Mouse (Mus musculus) midbrain, embryonic 12.5 days (tissue): ENCODE results near the gene Tnnt3. TPM values are rescaled to one million over a fixed set of nuclear protein-coding genes. Genes with fewer than 3 reads are reported as not detected.

Experiments
- ATAC-seq: fragments of 200-750 bp; cut with Nextera tagmentation; 2 replicates; pipeline ENCODE4 v1.8.0; 2017; ENCODE audit warnings: low read depth, moderate TSS enrichment, moderate library complexity; ENCODE audit not compliant: low FRiP score
- H3K27ac ChIP-seq: fragments of 300-500 bp; sonication (generic); replicated peaks from 2 replicates; pipeline ENCODE4 v1.5.1; 2016; ENCODE audit warnings: mild to moderate bottlenecking
- H3K27me3 ChIP-seq: fragments of 300-500 bp; sonication (generic); 2 replicates; pipeline ENCODE4 v1.6.1; 2016; ENCODE audit warnings: mild to moderate bottlenecking
- H3K36me3 ChIP-seq: fragments of 300-500 bp; sonication (generic); 2 replicates; pipeline ENCODE4 v1.6.1; 2016
- H3K4me1 ChIP-seq: fragments of 300-500 bp; sonication (generic); 2 replicates; pipeline ENCODE4 v1.6.1; 2016
- H3K4me2 ChIP-seq: fragments of 300-500 bp; sonication (generic); replicated peaks from 2 replicates; pipeline ENCODE4 v1.6.1; 2016; ENCODE audit warnings: mild to moderate bottlenecking, moderate library complexity
- H3K4me3 ChIP-seq: fragments of 300-500 bp; sonication (generic); 2 replicates; pipeline ENCODE4 v1.5.1; 2016; ENCODE audit warnings: mild to moderate bottlenecking
- H3K9ac ChIP-seq: fragments of 300-500 bp; sonication (generic); replicated peaks from 2 replicates; pipeline ENCODE4 v1.6.1; 2016; ENCODE audit warnings: mild to moderate bottlenecking, moderate library complexity
- H3K9me3 ChIP-seq: fragments of 300-500 bp; sonication (generic); 2 replicates; pipeline ENCODE4 v1.6.1; 2016; ENCODE audit warnings: mild to moderate bottlenecking
- WGBS: fragments of 180-500 bp; shearing (Covaris S2); methylation state at CpG from one replicate; pipeline ENCODE4 v1.1.7; 2016; 5-methylcytosine and 5-hydroxymethylcytosine counted together
- polyA plus RNA-seq: library from polyadenylated mRNA; unstranded; fragments of >200 nt; fragmentation: Nextera tagmentation; extraction: Ambion mirVana; gene quantifications from 2 replicates; pipeline ENCODE4 v1.2.1, GENCODE M21; 2016

The Tnnt3 gene
- polyA plus RNA-seq, 1 experiment from 2014 or later = 1.1 TPM

GRCm38 (mm10) chr7:142559651-142560175 lies 61.1 kb downstream of the Tnnt3 start:
- 0 out of 2 replicates have a peak, but pooled peaks cover 5% of the 10 kb centered on the region for H3K27me3 ChIP-seq
- H3K4me2 ChIP-seq = no peak overlapping the region
- WGBS = 74% methylated on average over 5 of the region's 5 CpGs
- no peak overlapping the region for H3K4me3 ChIP-seq
- H3K9ac ChIP-seq = no peak overlapping the region
- H3K4me1 ChIP-seq = peaks cover 27% of the 10 kb centered on the region
- ATAC-seq = no peak
- no peak overlapping the region for H3K27ac ChIP-seq
- no peaks in the 10 kb centered on the region for H3K36me3 ChIP-seq
- H3K9me3 ChIP-seq = no peaks in the 10 kb centered on the region

- no peak for ATAC-seq
- 24% methylated on average over 18 of the region's 18 CpGs for WGBS
- Histone ChIP-seq H3K27me3 (no peaks in the 10 kb centered on the region; the same call in 1 of the 2 replicates), H3K27ac (no peak overlapping the region), H3K4me1 (peaks cover 24% of the 10 kb centered on the region), H3K36me3 (no peaks in the 10 kb centered on the region), H3K9me3 (no peaks in the 10 kb centered on the region), H3K4me2 (no peak overlapping the region), H3K4me3 (no peak overlapping the region), H3K9ac (no peak overlapping the region)
Measured at GRCm38 (mm10) chr7:142560942-142561855, 62.6 kb downstream of the Tnnt3 start.

GRCm38 (mm10) chr7:142561856-142562404 lies 63.3 kb downstream of the Tnnt3 start:
- Histone ChIP-seq H3K4me1 (peaks cover 24% of the 10 kb centered on the region), H3K4me2 (no peak overlapping the region), H3K27ac (no peak overlapping the region), H3K4me3 (no peak overlapping the region), H3K9ac (no peak overlapping the region), H3K27me3 (no peaks in the 10 kb centered on the region; the same call in 1 of the 2 replicates), H3K36me3 (no peaks in the 10 kb centered on the region), H3K9me3 (no peaks in the 10 kb centered on the region)
- no peak for ATAC-seq
- 77% methylated on average over 4 of the region's 4 CpGs for WGBS

GRCm38 (mm10) chr7:142563168-142563567 lies 64.5 kb downstream of the Tnnt3 start:
- H3K9ac ChIP-seq = no peak overlapping the region
- no peaks in the 10 kb centered on the region for H3K9me3 ChIP-seq
- 23% methylated on average over 6 of the region's 6 CpGs for WGBS
- H3K36me3 ChIP-seq = no peaks in the 10 kb centered on the region
- no peak overlapping the region for H3K4me2 ChIP-seq
- H3K27ac ChIP-seq = no peak overlapping the region
- no peak for ATAC-seq
- H3K27me3 ChIP-seq = no peaks in the 10 kb centered on the region; the same call in 1 of the 2 replicates
- peaks cover 20% of the 10 kb centered on the region for H3K4me1 ChIP-seq
- no peak overlapping the region for H3K4me3 ChIP-seq

GRCm38 (mm10) chr7:142564955-142565643 lies 66.5 kb downstream of the Tnnt3 start:
- no peak overlapping the region for H3K9ac ChIP-seq
- ATAC-seq = no peak
- H3K36me3 ChIP-seq = no peaks in the 10 kb centered on the region
- H3K27ac ChIP-seq = no peak overlapping the region
- no peak overlapping the region for H3K4me2 ChIP-seq
- H3K9me3 ChIP-seq = no peaks in the 10 kb centered on the region
- H3K4me1 ChIP-seq = peaks cover 24% of the 10 kb centered on the region
- no peak overlapping the region for H3K4me3 ChIP-seq
- 66% methylated on average over 11 of the region's 11 CpGs for WGBS
- H3K27me3 ChIP-seq = no peaks in the 10 kb centered on the region; the same call in 1 of the 2 replicates

Other genes with a start within 250 kb of the Tnnt3 start
- not detected in 2 replicates for gene Gm2431, start 240.5 kb upstream of the Tnnt3 start, polyA plus RNA-seq
- not detected in 2 replicates for gene Gm4559, start 224.5 kb upstream of the Tnnt3 start, polyA plus RNA-seq
- not detected in 2 replicates for gene Krtap5-1, start 201.7 kb upstream of the Tnnt3 start, polyA plus RNA-seq
- gene Krtap5-4, start 195.3 kb upstream of the Tnnt3 start, polyA plus RNA-seq = not detected in 2 replicates
- gene Ifitm10, start 125.1 kb upstream of the Tnnt3 start, polyA plus RNA-seq = 0.43 and 0.63 TPM in 2 replicates
- gene Gm49369, start 116.2 kb upstream of the Tnnt3 start, polyA plus RNA-seq = 0.56 TPM in 1 of 2 replicates, not detected in the other
- gene Ctsd, start 110.8 kb upstream of the Tnnt3 start, polyA plus RNA-seq = 163 and 183 TPM in 2 replicates
- gene Syt8, start 64.0 kb upstream of the Tnnt3 start, polyA plus RNA-seq = 0.56 TPM in 1 of 2 replicates, not detected in the other
- gene Tnni2, start 57.0 kb upstream of the Tnnt3 start, polyA plus RNA-seq = 0.66 TPM in 1 of 2 replicates, not detected in the other
- gene Lsp1, start 38.0 kb upstream of the Tnnt3 start, polyA plus RNA-seq = 9.8 and 11.1 TPM in 2 replicates
- 10.3 and 15.0 TPM in 2 replicates for gene Mrpl23, start 33.9 kb downstream of the Tnnt3 start, polyA plus RNA-seq
- 154 and 211 TPM in 2 replicates for gene Igf2, start 168.0 kb downstream of the Tnnt3 start, polyA plus RNA-seq
- gene Gm49394, start 171.1 kb downstream of the Tnnt3 start, polyA plus RNA-seq = not detected in 2 replicates
- gene Ins2, start 244.5 kb downstream of the Tnnt3 start, polyA plus RNA-seq = not detected in 2 replicates